Mouse (Mus musculus) neural tube, embryonic 13.5 days (tissue): Measurements from ENCODE around the gene Mthfd1l. TPM values are rescaled to one million over a fixed set of nuclear protein-coding genes. Genes with fewer than 3 reads are reported as not detected.
A peak's percentile ranks its signal among the peaks of the same experiment; 100 is the strongest.

Experiments used
- ATAC-seq: fragments of 200-750 bp; cut with Nextera tagmentation; 2 replicates; pipeline ENCODE4 v1.8.0; 2017; ENCODE audit warnings: low read depth, mild to moderate bottlenecking, moderate TSS enrichment, moderate library complexity
- H3K27ac ChIP-seq: fragments of 300-500 bp; sonication (generic); replicated peaks from 2 replicates; pipeline ENCODE4 v1.5.1; 2015; ENCODE audit warnings: moderate library complexity, mild to moderate bottlenecking, inconsistent platforms
- H3K27me3 ChIP-seq: fragments of 300-500 bp; sonication (generic); 2 replicates; pipeline ENCODE4 v1.6.1; 2015; ENCODE audit warnings: mild to moderate bottlenecking, inconsistent platforms
- H3K36me3 ChIP-seq: fragments of 300-500 bp; sonication (generic); 2 replicates; pipeline ENCODE4 v1.6.1; 2015; ENCODE audit warnings: mild to moderate bottlenecking, inconsistent platforms
- H3K4me1 ChIP-seq: fragments of 300-500 bp; sonication (generic); replicated peaks from 2 replicates; pipeline ENCODE4 v1.6.1; 2015; ENCODE audit warnings: inconsistent platforms
- H3K4me2 ChIP-seq: fragments of 300-500 bp; sonication (generic); 2 replicates; pipeline ENCODE4 v1.6.1; 2015; ENCODE audit warnings: inconsistent platforms, mild to moderate bottlenecking, moderate library complexity
- H3K4me3 ChIP-seq: fragments of 300-500 bp; sonication (generic); 2 replicates; pipeline ENCODE4 v1.5.1; 2015; ENCODE audit warnings: mild to moderate bottlenecking, inconsistent platforms
- H3K9ac ChIP-seq: fragments of 300-500 bp; sonication (generic); 2 replicates; pipeline ENCODE4 v1.6.1; 2015; ENCODE audit warnings: moderate library complexity, mild to moderate bottlenecking, inconsistent platforms
- H3K9me3 ChIP-seq: fragments of 300-500 bp; sonication (generic); 2 replicates; pipeline ENCODE4 v1.6.1; 2016; ENCODE audit warnings: inconsistent platforms
- WGBS: fragments of 180-500 bp; shearing (Covaris S2); methylation state at CpG from one replicate; pipeline ENCODE4 v1.1.7; 2015; 5-methylcytosine and 5-hydroxymethylcytosine counted together
- polyA plus RNA-seq: library from polyadenylated mRNA; unstranded; fragments of >200 nt; fragmentation: Nextera tagmentation; extraction: Ambion mirVana; gene quantifications from 2 replicates; pipeline ENCODE4 v1.2.1, GENCODE M21; 2015

Mthfd1l gene
- polyA plus RNA-seq, 1 experiment from 2014 or later, result 6.2 TPM

DNA sequence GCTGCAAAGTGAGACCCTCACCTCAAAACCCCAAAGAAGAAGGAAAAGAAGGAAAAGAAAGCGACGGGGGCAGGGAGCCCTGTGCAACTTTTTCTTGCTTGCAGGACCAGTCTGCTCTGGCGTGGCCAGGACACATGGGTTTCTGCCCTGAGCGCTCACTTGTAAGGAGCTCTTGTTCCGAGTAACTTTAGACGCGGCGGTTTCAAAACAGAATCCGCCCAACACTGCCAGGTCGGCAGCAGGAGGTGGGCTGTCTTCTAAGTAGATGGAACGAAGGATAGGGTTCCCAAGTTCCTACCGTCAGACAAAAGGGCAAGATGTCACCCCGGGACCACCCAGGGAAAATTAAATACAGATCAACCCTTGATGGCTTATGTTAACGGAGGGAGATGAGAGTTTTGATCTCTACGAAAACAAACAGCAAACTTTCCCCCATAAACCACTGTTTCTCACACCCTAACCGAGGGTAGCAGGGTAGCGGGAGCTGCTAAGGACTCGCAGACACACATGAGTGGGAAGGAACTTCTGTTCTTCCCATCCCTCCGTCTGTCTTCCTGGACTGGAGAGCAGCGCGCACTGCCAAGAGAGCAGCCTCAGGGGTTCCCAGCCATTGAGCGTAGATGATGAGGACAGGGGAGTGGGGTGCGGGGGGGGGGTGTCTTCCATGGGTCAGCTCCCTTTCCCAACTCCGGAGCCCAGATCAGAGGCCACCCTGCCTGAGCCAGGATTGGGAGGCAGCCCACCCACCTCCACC is 237.6 kb downstream of the Mthfd1l start:
- no peaks in the 10 kb centered on the region for H3K4me1 ChIP-seq
- ATAC-seq, result peak; percentile 51; the same call in 1 of the 2 replicates
- no peaks in the 10 kb centered on the region for H3K27me3 ChIP-seq
- H3K9ac ChIP-seq, result no peak overlapping the region
- H3K36me3 ChIP-seq, result no peaks in the 10 kb centered on the region
- no peaks in the 10 kb centered on the region for H3K9me3 ChIP-seq
- 47% methylated on average over 24 of the region's 24 CpGs for whole genome bisulfite sequencing
- H3K4me3 ChIP-seq, result no peak overlapping the region
- no peak overlapping the region for H3K27ac ChIP-seq
- peak overlapping the region; percentile 30 for H3K4me2 ChIP-seq

DNA sequence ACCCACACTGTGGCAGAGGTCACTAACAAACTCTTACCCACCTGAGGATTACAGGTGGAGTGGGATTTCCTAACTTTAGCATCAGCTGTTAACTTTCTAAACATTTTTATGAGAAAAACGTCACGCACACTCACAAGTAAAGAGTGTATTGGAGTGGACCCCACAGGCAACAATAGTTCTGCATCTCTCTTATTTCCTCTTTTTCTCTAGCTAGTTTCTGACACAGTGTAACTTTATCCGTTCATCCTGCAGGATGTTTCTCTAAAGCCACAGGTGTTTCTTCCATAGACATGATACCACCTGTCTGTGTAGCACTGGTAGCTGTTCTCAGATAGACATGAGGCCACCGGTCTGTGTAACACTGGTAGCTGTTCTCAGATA is 238.1 kb downstream of the Mthfd1l start:
- Histone ChIP-seq H3K27ac (no peak overlapping the region), H3K36me3 (no peaks in the 10 kb centered on the region), H3K4me3 (no peak overlapping the region), H3K4me2 (no peak overlapping the region), H3K27me3 (no peaks in the 10 kb centered on the region), H3K9ac (no peak overlapping the region), H3K9me3 (no peaks in the 10 kb centered on the region), H3K4me1 (no peaks in the 10 kb centered on the region)
- ATAC-seq, result no peak
- 85% methylated on average over 4 of the region's 4 CpGs for WGBS

Other genes with a start within 250 kb of the Mthfd1l start
- gene Plekhg1, start 232.8 kb upstream of the Mthfd1l start, polyA plus RNA-seq, result 7.6 and 8.7 TPM in 2 replicates